Mouse (Mus musculus) layer of hippocampus, adult 9-11 months (tissue): ENCODE measurements around the gene 2900026A02Rik.

Experiments
- DNase-seq: peaks from one replicate; pipeline ENCODE4 v3.0.0; 2022

2900026A02Rik gene

GRCm38 (mm10) chr5:113087465-113087864, 133.6 kb downstream of the 2900026A02Rik start:
- no peak for DNase-seq

- DNase-seq: no peak
These were observed 134.0 kb downstream of the 2900026A02Rik start for GRCm38 (mm10) chr5:113086990-113087389.

GRCm38 (mm10) chr5:113086439-113086838, 134.6 kb downstream of the 2900026A02Rik start:
- peak; percentile 75 for DNase-seq

- DNase-seq: no peak
These were observed 135.1 kb downstream of the 2900026A02Rik start for GRCm38 (mm10) chr5:113085931-113086330.

- DNase-seq: no peak
These were observed 136.7 kb downstream of the 2900026A02Rik start for GRCm38 (mm10) chr5:113084309-113084708.

GRCm38 (mm10) chr5:113082356-113083168, 138.5 kb downstream of the 2900026A02Rik start:
- peak; percentile 44 for DNase-seq

- no peak for DNase-seq
These were observed 139.6 kb downstream of the 2900026A02Rik start, which contains the start of gene Crybb3 for GRCm38 (mm10) chr5:113081439-113081838. Gene Crybb3 (minus strand): TSS chr5:113081584.

- DNase-seq: no peak
These were observed 140.0 kb downstream of the 2900026A02Rik start for GRCm38 (mm10) chr5:113081020-113081419.

GRCm38 (mm10) chr5:113079783-113080182, 141.3 kb downstream of the 2900026A02Rik start:
- no peak for DNase-seq

- no peak for DNase-seq
These were observed 142.3 kb downstream of the 2900026A02Rik start for GRCm38 (mm10) chr5:113078686-113079085.

GRCm38 (mm10) chr5:113070017-113070416, 151.0 kb downstream of the 2900026A02Rik start, which contains the start of gene Crybb2:
Gene Crybb2 (minus strand): TSS chr5:113070117.
- DNase-seq: no peak

- peak; percentile 71 for DNase-seq
These were observed 166.7 kb downstream of the 2900026A02Rik start for GRCm38 (mm10) chr5:113054308-113054707.

- DNase-seq: no peak
These were observed 170.4 kb downstream of the 2900026A02Rik start for GRCm38 (mm10) chr5:113050581-113051185.

- DNase-seq: no peak
These were observed 171.2 kb downstream of the 2900026A02Rik start for GRCm38 (mm10) chr5:113049876-113050275.

- DNase-seq: peak; percentile 60
These were observed 175.3 kb downstream of the 2900026A02Rik start for GRCm38 (mm10) chr5:113045511-113046273.

- peak; percentile 52 for DNase-seq
These were observed 177.5 kb downstream of the 2900026A02Rik start for GRCm38 (mm10) chr5:113043531-113043930.

GRCm38 (mm10) chr5:113041567-113042071, 179.4 kb downstream of the 2900026A02Rik start:
- peak; percentile 86 for DNase-seq

GRCm38 (mm10) chr5:113040776-113041175, 180.3 kb downstream of the 2900026A02Rik start:
- DNase-seq: no peak

- DNase-seq: no peak
These were observed 182.4 kb downstream of the 2900026A02Rik start for GRCm38 (mm10) chr5:113038601-113039000.
